Mouse (Mus musculus) hindbrain, embryonic 15.5 days (tissue): Measurements from ENCODE around the gene Mpg. TPM values are rescaled to one million over a fixed set of nuclear protein-coding genes. Genes with fewer than 3 reads are reported as not detected.

Experiments used
- ATAC-seq: fragments of 200-750 bp; cut with Nextera tagmentation; 2 replicates; pipeline ENCODE4 v1.8.0; 2017; ENCODE audit warnings: low read depth, moderate number of reproducible peaks, moderate TSS enrichment; ENCODE audit not compliant: low FRiP score
- H3K27ac ChIP-seq: fragments of 300-500 bp; sonication (generic); replicated peaks from 2 replicates; pipeline ENCODE4 v1.5.1; 2015; ENCODE audit warnings: mild to moderate bottlenecking, inconsistent platforms
- H3K27me3 ChIP-seq: fragments of 300-500 bp; sonication (generic); 2 replicates; pipeline ENCODE4 v1.6.1; 2015; ENCODE audit warnings: control low read depth, inconsistent platforms
- H3K36me3 ChIP-seq: fragments of 300-500 bp; sonication (generic); 2 replicates; pipeline ENCODE4 v1.6.1; 2015; ENCODE audit warnings: control low read depth, inconsistent platforms
- H3K4me1 ChIP-seq: fragments of 300-500 bp; sonication (generic); replicated peaks from 2 replicates; pipeline ENCODE4 v1.6.1; 2015; ENCODE audit warnings: control low read depth, inconsistent platforms
- H3K4me2 ChIP-seq: fragments of 300-500 bp; sonication (generic); 2 replicates; pipeline ENCODE4 v1.6.1; 2015; ENCODE audit warnings: moderate library complexity, mild to moderate bottlenecking, inconsistent platforms
- H3K4me3 ChIP-seq: fragments of 300-500 bp; sonication (generic); 2 replicates; pipeline ENCODE4 v1.5.1; 2015; ENCODE audit warnings: mild to moderate bottlenecking, inconsistent platforms
- H3K9ac ChIP-seq: fragments of 300-500 bp; sonication (generic); 2 replicates; pipeline ENCODE4 v1.6.1; 2015; ENCODE audit warnings: inconsistent platforms
- H3K9me3 ChIP-seq: fragments of 300-500 bp; sonication (generic); 2 replicates; pipeline ENCODE4 v1.6.1; 2016; ENCODE audit warnings: control low read depth, inconsistent platforms
- WGBS: fragments of 180-500 bp; shearing (Covaris S2); methylation state at CpG from one replicate; pipeline ENCODE4 v1.1.7; 2015; 5-methylcytosine and 5-hydroxymethylcytosine counted together
- polyA plus RNA-seq: library from polyadenylated mRNA; unstranded; fragments of >200 nt; fragmentation: Nextera tagmentation; extraction: Ambion mirVana; gene quantifications from 2 replicates; pipeline ENCODE4 v1.2.1, GENCODE M21; 2015

The Mpg gene
- 34.7 and 36.9 TPM in 2 replicates for polyA plus RNA-seq

DNA sequence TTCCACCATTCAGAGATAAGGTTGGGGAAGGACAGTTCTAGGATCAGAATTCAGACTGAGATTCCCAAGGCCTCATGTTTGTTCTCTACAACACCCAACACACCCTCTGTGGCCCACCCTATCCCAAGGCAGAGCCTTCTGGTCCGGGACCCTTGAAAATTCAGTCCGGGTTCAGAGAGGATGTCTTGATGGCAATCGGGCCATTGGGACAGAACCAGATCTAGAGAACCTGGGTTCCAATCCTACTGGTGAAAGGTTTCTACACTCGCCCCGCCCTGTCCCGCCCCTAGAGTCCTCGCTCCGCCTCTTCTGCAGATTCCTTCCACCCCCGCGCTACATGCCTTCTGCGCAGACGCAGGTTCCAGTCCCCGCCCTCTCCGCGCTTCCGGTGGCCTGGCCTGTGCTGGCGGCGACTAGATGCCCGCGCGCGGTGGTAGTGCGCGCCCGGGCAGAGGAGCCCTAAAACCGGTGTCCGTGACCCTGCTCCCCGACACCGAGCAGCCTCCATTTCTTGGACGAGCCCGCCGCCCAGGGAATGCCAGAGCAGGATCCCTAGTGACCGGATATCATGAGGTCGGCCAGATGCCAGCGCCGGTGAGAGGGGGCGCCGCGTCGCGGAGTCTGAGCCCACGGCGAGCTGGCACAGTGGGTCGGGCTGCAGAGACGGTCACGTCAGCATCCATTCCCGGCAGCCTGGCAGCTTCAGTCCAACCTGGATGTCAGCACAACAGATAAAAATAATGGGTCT is at the start of gene Mpg:
TSS of gene Mpg (plus strand) at position 382 of the 748 bp plus-strand sequence.
- peak within 1 kb of the TSS; percentile 82 for H3K9ac ChIP-seq
- H3K9me3 ChIP-seq: no peaks in the 10 kb centered on the region
- 3% methylated on average over 47 of the region's 47 CpGs for WGBS
- H3K4me2 ChIP-seq: peak within 1 kb of the TSS; percentile 83
- H3K27me3 ChIP-seq: peaks cover 19% of the 10 kb centered on the region
- ATAC-seq: peak; percentile 88
- H3K27ac ChIP-seq: peak within 1 kb of the TSS; percentile 84
- H3K36me3 ChIP-seq: peaks cover 10% of the 10 kb centered on the region
- peaks cover 57% of the 10 kb centered on the region for H3K4me1 ChIP-seq
- peak within 1 kb of the TSS; percentile 67 for H3K4me3 ChIP-seq

GRCm38 (mm10) chr11:32178506-32178905 is 47.8 kb upstream of the Mpg start:
- Histone ChIP-seq H3K27me3 (no peaks in the 10 kb centered on the region), H3K4me1 (no peaks in the 10 kb centered on the region), H3K9ac (no peak overlapping the region), H3K27ac (no peak overlapping the region), H3K9me3 (no peaks in the 10 kb centered on the region), H3K4me3 (no peak overlapping the region), H3K36me3 (no peaks in the 10 kb centered on the region), H3K4me2 (no peak overlapping the region)
- 87% methylated on average over 1 of the region's 1 CpGs for WGBS
- no peak for ATAC-seq

- no peak overlapping the region for H3K4me2 ChIP-seq
- H3K27ac ChIP-seq: no peak overlapping the region
- no peaks in the 10 kb centered on the region for H3K4me1 ChIP-seq
- H3K9ac ChIP-seq: no peak overlapping the region
- H3K9me3 ChIP-seq: no peaks in the 10 kb centered on the region
- ATAC-seq: no peak
- no peaks in the 10 kb centered on the region for H3K36me3 ChIP-seq
- H3K4me3 ChIP-seq: no peak overlapping the region
- 85% methylated on average over 4 of the region's 4 CpGs for WGBS
- H3K27me3 ChIP-seq: no peaks in the 10 kb centered on the region
Measured at GRCm38 (mm10) chr11:32181246-32181645, 45.1 kb upstream of the Mpg start.

DNA sequence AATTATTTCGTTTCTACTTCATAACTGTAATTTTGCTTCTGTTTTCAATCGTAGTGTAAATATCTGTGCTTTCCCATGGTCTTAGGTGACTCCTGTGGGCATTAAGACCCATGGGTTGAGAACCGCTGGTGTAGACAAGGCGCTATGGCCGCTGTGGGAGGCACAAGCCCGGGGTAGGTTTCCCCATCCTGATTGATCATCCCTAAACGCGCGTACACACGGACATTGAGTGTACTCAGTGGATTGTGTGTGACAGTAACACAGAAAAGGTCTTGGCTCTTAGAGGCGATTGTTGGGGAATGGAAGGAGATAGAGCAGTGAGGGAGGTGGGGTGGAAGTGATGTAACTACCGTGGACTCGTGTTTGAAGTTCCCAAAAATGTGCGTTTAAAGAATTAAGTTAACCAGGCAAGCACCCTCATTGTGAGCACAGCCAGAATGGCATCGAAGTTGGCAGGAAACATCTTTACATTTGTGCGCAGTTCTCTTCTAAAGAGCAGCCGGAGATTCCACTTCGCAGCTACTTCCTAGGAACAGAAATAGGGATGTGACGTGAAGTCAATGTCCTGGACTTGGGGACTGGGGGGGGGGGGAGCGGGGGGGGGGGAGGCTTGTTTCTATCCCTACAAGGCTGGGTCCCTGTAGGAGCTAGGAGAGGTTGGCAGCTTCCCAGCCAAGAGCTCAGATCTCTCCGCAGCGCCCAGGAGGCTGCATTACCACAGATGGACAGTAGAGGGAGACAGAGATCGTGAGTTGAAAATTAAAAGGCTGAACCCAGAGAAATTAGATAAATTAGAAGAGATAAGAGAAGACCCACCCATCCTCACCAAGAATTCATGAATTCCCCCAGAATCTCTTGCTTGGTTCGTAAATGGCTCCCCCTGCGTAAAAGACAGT is 44.1 kb upstream of the Mpg start:
- WGBS: 41% methylated on average over 25 of the region's 25 CpGs
- Histone ChIP-seq H3K27me3 (no peaks in the 10 kb centered on the region), H3K4me3 (no peak overlapping the region), H3K9me3 (no peaks in the 10 kb centered on the region), H3K27ac (no peak overlapping the region), H3K36me3 (no peaks in the 10 kb centered on the region), H3K4me1 (no peaks in the 10 kb centered on the region), H3K4me2 (peak overlapping the region; percentile 39; the same call in 1 of the 2 replicates), H3K9ac (no peak overlapping the region)
- ATAC-seq: peak; percentile 73

DNA sequence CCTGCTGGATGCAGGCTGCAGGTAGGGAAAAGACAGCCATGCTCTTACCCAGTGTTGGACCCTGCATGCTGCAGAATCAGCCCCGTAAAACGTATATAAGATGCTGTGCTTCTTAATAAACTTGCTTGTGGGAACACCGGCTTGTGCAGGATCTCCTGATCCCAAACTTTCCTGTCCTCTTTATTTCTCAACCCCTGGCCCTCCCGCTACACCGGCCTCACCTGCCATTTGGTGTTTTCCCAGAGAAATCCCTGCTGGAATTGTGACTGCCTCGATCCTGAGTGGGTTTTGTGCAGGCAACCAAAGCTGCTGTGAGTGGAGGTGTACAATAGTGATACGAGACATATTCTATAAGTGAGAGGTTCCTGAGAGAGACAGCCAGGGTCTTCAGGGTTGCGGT is 41.8 kb upstream of the Mpg start:
- H3K27me3 ChIP-seq: no peaks in the 10 kb centered on the region
- H3K36me3 ChIP-seq: no peaks in the 10 kb centered on the region
- H3K4me2 ChIP-seq: no peak overlapping the region
- no peak for ATAC-seq
- H3K27ac ChIP-seq: no peak overlapping the region
- H3K4me1 ChIP-seq: no peaks in the 10 kb centered on the region
- H3K9ac ChIP-seq: no peak overlapping the region
- H3K9me3 ChIP-seq: no peaks in the 10 kb centered on the region
- 89% methylated on average over 8 of the region's 8 CpGs for WGBS
- no peak overlapping the region for H3K4me3 ChIP-seq

- 80% methylated on average over 3 of the region's 3 CpGs for WGBS
- no peaks in the 10 kb centered on the region for H3K27me3 ChIP-seq
- no peak overlapping the region for H3K27ac ChIP-seq
- H3K9ac ChIP-seq: no peak overlapping the region
- peaks cover 5% of the 10 kb centered on the region; the same call in 1 of the 2 replicates for H3K4me1 ChIP-seq
- no peak overlapping the region for H3K4me3 ChIP-seq
- no peaks in the 10 kb centered on the region for H3K36me3 ChIP-seq
- H3K9me3 ChIP-seq: no peaks in the 10 kb centered on the region
- no peak for ATAC-seq
- H3K4me2 ChIP-seq: no peak overlapping the region
Measured at GRCm38 (mm10) chr11:32186031-32186430, 40.3 kb upstream of the Mpg start.

DNA sequence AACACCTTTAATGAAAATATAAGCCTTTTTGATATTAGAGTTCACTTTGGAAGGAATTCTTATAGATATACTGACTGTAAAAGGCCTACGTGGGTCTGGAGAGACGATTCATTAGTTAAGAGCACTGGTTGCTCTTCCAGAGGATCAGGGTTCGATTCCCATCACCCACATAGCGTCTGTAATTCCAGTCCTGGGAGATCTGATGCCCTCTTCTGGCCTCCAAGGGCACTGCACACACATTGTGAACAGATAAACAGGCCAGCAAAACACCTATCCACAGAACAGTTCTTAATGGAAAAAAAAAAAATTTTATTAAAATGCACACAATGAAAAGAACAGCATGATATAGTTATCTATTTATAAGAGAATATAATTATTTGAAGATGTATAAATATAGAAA is 39.0 kb upstream of the Mpg start:
- WGBS: 90% methylated on average over 4 of the region's 4 CpGs
- Histone ChIP-seq H3K4me3 (no peak overlapping the region), H3K4me1 (peaks cover 5% of the 10 kb centered on the region; the same call in 1 of the 2 replicates), H3K4me2 (no peak overlapping the region), H3K27ac (no peak overlapping the region), H3K27me3 (no peaks in the 10 kb centered on the region), H3K36me3 (no peaks in the 10 kb centered on the region), H3K9me3 (no peaks in the 10 kb centered on the region), H3K9ac (no peak overlapping the region)
- no peak for ATAC-seq

GRCm38 (mm10) chr11:32188881-32189280 is 37.4 kb upstream of the Mpg start:
- no peaks in the 10 kb centered on the region for H3K27me3 ChIP-seq
- ATAC-seq: no peak
- WGBS: 84% methylated on average over 12 of the region's 12 CpGs

DNA sequence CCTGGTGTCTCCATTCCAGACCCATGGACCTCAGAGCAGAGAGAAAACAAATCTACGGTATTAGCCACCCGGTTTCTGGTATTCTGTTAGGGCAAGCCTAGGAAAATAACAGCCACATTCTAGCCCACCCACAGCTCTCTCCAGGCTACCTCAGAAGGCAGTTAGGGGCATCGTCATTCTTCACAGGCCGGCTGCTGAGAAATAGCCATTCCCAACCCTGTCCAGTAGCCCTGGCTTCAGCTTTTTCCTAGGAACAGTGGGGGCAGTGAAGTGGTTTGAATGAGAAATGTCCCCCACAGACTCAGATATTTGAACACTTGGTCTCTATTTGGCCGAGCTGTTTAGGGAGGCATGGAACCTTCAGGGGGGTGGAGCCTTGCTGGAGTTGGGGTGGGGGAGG is 36.9 kb upstream of the Mpg start:
- Histone ChIP-seq H3K9me3 (no peaks in the 10 kb centered on the region), H3K9ac (no peak overlapping the region), H3K36me3 (no peaks in the 10 kb centered on the region), H3K4me3 (no peak overlapping the region), H3K27me3 (no peaks in the 10 kb centered on the region), H3K4me2 (no peak overlapping the region), H3K27ac (no peak overlapping the region), H3K4me1 (peaks cover 5% of the 10 kb centered on the region; the same call in 1 of the 2 replicates)
- 62% methylated on average over 5 of the region's 5 CpGs for WGBS
- ATAC-seq: no peak

More at GRCm38 (mm10) chr11:32188881-32189280, 37.4 kb upstream of the Mpg start:
- peaks cover 5% of the 10 kb centered on the region; the same call in 1 of the 2 replicates for H3K4me1 ChIP-seq
- no peak overlapping the region for H3K27ac ChIP-seq
- no peaks in the 10 kb centered on the region for H3K36me3 ChIP-seq
- no peak overlapping the region for H3K4me3 ChIP-seq
- no peaks in the 10 kb centered on the region for H3K9me3 ChIP-seq
- H3K4me2 ChIP-seq: no peak overlapping the region
- no peak overlapping the region for H3K9ac ChIP-seq

- peaks cover 5% of the 10 kb centered on the region; the same call in 1 of the 2 replicates for H3K4me1 ChIP-seq
- 64% methylated on average over 9 of the region's 9 CpGs for WGBS
- peak; percentile 24; the same call in 1 of the 2 replicates for ATAC-seq
- no peak overlapping the region for H3K4me3 ChIP-seq
- H3K4me2 ChIP-seq: no peak overlapping the region
- H3K9me3 ChIP-seq: no peaks in the 10 kb centered on the region
- H3K9ac ChIP-seq: no peak overlapping the region
- no peak overlapping the region for H3K27ac ChIP-seq
- H3K27me3 ChIP-seq: no peaks in the 10 kb centered on the region
- no peaks in the 10 kb centered on the region for H3K36me3 ChIP-seq
Measured at GRCm38 (mm10) chr11:32190119-32190518, 36.2 kb upstream of the Mpg start.

- no peaks in the 10 kb centered on the region for H3K27me3 ChIP-seq
- H3K9me3 ChIP-seq: no peaks in the 10 kb centered on the region
- H3K9ac ChIP-seq: no peak overlapping the region
- no peak overlapping the region for H3K4me2 ChIP-seq
- peaks cover 5% of the 10 kb centered on the region; the same call in 1 of the 2 replicates for H3K4me1 ChIP-seq
- no peak overlapping the region for H3K4me3 ChIP-seq
- no peak overlapping the region for H3K27ac ChIP-seq
- H3K36me3 ChIP-seq: no peaks in the 10 kb centered on the region
- ATAC-seq: no peak
- WGBS: 75% methylated on average over 13 of the region's 13 CpGs
Measured at GRCm38 (mm10) chr11:32190603-32191110, 35.6 kb upstream of the Mpg start.

DNA sequence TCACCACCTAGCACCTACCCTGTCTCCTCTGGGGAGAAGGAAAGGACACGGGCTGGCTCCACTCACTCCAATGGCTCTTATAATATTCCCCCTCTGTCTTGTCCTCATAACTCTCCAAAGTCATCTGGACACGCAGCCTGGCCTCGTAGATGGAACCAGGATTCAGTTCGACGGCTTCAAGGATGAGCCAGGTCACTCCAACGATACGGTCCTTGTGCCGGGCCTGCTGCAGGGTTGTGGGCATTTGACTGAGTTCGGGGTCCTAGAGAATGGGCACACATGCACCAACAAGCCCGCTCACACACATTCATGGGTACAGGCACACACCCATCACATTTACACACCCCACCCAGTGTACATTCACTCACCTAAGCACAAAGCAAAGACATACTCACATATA is 33.1 kb upstream of the Mpg start:
- 91% methylated on average over 10 of the region's 10 CpGs for WGBS
- H3K4me3 ChIP-seq: no peak overlapping the region

More for the DNA sequence above, 33.1 kb upstream of the Mpg start:
- peaks cover 5% of the 10 kb centered on the region; the same call in 1 of the 2 replicates for H3K4me1 ChIP-seq
- no peaks in the 10 kb centered on the region for H3K9me3 ChIP-seq
- H3K9ac ChIP-seq: no peak overlapping the region
- no peaks in the 10 kb centered on the region for H3K36me3 ChIP-seq
- no peak overlapping the region for H3K4me2 ChIP-seq
- H3K27me3 ChIP-seq: no peaks in the 10 kb centered on the region
- no peak overlapping the region for H3K27ac ChIP-seq
- no peak for ATAC-seq
